Mouse (Mus musculus): Measurements from ENCODE around the gene Fam32a.

The Fam32a gene

GRCm38 (mm10) chr8:72271051-72271660, 51.6 kb downstream of the Fam32a start:
- in situ Hi-C loops (cut with MboI; ENCODE audit: unreplicated experiment in 2 of 2) = no loop called here

GRCm38 (mm10) chr8:72271691-72272090, 52.2 kb downstream of the Fam32a start:
- in situ Hi-C loops (cut with MboI; ENCODE audit: unreplicated experiment in 2 of 2) = no loop called here

GRCm38 (mm10) chr8:72272361-72272760, 52.8 kb downstream of the Fam32a start:
- in situ Hi-C loops (cut with MboI; ENCODE audit: unreplicated experiment in 2 of 2) = no loop called here

- in situ Hi-C loops (cut with MboI; ENCODE audit: unreplicated experiment in 2 of 2) = no loop called here
These were observed 53.7 kb downstream of the Fam32a start for GRCm38 (mm10) chr8:72273111-72273770.

- in situ Hi-C loops (cut with MboI; ENCODE audit: unreplicated experiment in 2 of 2) = no loop called here
These were observed 54.3 kb downstream of the Fam32a start for GRCm38 (mm10) chr8:72273807-72274206.

Measured in v-Abl transformed pro-B cells (cell line).